Mouse (Mus musculus): ENCODE data around the gene Pm20d1. TPM values are rescaled to one million over a fixed set of nuclear protein-coding genes. Genes with fewer than 3 reads are reported as not detected.

Pm20d1 gene
- polyA plus RNA-seq, 1 experiment from 2014 or later: 0.30 TPM

DNA sequence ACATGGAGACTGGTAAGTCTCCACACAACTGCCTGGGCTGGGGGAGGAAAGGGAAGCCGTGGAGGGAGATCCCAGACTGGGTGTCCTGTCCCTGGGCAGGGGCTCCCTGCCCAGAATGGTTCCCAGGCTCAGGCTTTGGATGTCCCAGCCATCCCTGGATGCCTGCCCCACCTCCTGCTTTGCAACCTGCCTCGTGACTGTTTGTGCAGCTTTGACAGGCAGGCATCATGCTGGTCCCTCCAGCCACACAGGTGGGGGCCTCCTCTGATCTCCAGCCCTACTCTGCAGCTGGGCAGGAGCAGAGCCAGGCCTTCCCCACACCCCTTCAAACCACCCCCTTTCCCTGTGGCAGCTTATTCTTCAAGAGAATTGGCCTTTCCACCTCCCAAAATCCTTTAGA lies 42.1 kb downstream of the Pm20d1 start:
- H3K9ac ChIP-seq: no peak overlapping the region
- H3K27me3 ChIP-seq: no peaks in the 10 kb centered on the region
- WGBS: 58% methylated on average over 2 of the region's 2 CpGs
- no peak overlapping the region for H3K27ac ChIP-seq
- peaks cover 31% of the 10 kb centered on the region for H3K36me3 ChIP-seq
- no peak for ATAC-seq (ENCODE audit: borderline replicate concordance, extremely low read depth, low FRiP score, low TSS enrichment)
- no peak overlapping the region for H3K4me2 ChIP-seq
- H3K9me3 ChIP-seq: no peaks in the 10 kb centered on the region
- H3K4me3 ChIP-seq: no peak overlapping the region
- no peaks in the 10 kb centered on the region for H3K4me1 ChIP-seq

DNA sequence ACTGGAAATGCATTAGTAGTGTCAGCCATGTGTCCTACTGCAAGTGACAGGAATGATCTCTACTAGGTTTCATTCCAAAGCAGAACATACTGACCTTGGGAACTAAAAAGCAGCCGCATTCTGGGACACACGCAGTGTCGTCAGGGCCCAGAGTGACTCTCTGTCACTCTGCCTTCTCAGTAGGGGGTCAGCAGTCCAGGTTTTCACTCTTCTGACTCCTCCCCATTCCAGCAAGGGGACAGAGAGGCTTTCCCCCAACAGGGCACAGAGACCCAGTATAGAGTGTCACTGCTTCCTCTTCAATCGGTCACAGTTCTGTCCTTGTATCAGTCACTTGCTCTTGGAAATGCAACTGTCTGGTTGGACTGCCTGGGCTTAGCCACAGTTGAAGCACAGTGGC lies 45.0 kb downstream of the Pm20d1 start:
- Histone ChIP-seq H3K27ac (no peak overlapping the region), H3K4me1 (no peaks in the 10 kb centered on the region), H3K9ac (no peak overlapping the region), H3K27me3 (no peaks in the 10 kb centered on the region), H3K4me2 (no peak overlapping the region), H3K9me3 (no peaks in the 10 kb centered on the region), H3K4me3 (no peak overlapping the region), H3K36me3 (peaks cover 44% of the 10 kb centered on the region)
- ATAC-seq (ENCODE audit: borderline replicate concordance, extremely low read depth, low FRiP score, low TSS enrichment): no peak
- 91% methylated on average over 4 of the region's 4 CpGs for WGBS

GRCm38 (mm10) chr1:131843758-131844157 lies 46.6 kb downstream of the Pm20d1 start:
- no peak overlapping the region for H3K4me2 ChIP-seq
- H3K9me3 ChIP-seq: no peaks in the 10 kb centered on the region
- 89% methylated on average over 10 of the region's 10 CpGs for WGBS
- H3K4me3 ChIP-seq: no peak overlapping the region
- H3K4me1 ChIP-seq: no peaks in the 10 kb centered on the region
- no peaks in the 10 kb centered on the region for H3K27me3 ChIP-seq
- H3K27ac ChIP-seq: no peak overlapping the region
- no peak for ATAC-seq (ENCODE audit: borderline replicate concordance, extremely low read depth, low FRiP score, low TSS enrichment)
- H3K9ac ChIP-seq: no peak overlapping the region
- H3K36me3 ChIP-seq: peaks cover 45% of the 10 kb centered on the region

- peaks cover 45% of the 10 kb centered on the region for H3K36me3 ChIP-seq
- no peak overlapping the region for H3K9ac ChIP-seq
- H3K27ac ChIP-seq: no peak overlapping the region
- no peaks in the 10 kb centered on the region for H3K4me1 ChIP-seq
- WGBS: 79% methylated on average over 8 of the region's 8 CpGs
- no peaks in the 10 kb centered on the region for H3K9me3 ChIP-seq
- H3K27me3 ChIP-seq: no peaks in the 10 kb centered on the region
- no peak overlapping the region for H3K4me2 ChIP-seq
- no peak for ATAC-seq (ENCODE audit: borderline replicate concordance, extremely low read depth, low FRiP score, low TSS enrichment)
- H3K4me3 ChIP-seq: no peak overlapping the region
These were observed 47.7 kb downstream of the Pm20d1 start for GRCm38 (mm10) chr1:131844883-131845282.

DNA sequence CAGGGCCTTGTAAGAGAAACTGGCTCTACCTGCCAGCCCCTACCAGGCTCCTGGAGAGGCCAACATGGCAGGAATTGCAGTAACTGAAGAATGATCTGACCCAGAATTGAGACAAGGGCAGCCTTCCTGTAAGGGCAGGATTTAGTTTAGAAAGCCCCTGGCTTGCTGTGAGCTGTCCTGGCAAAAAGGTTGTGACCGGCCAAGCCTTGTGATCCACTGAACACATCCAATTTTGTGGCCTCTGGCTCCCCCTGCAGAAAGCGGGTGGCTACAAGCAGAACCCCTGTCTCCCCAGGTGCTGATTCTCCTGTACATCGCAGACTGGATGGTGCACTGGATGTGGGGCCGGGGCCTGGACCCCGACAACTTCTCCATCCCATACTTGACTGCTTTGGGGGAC lies 49.1 kb downstream of the Pm20d1 start:
- no peak overlapping the region for H3K9ac ChIP-seq
- H3K4me3 ChIP-seq: no peak overlapping the region
- ATAC-seq (ENCODE audit: borderline replicate concordance, extremely low read depth, low FRiP score, low TSS enrichment): no peak
- H3K27me3 ChIP-seq: no peaks in the 10 kb centered on the region
- WGBS: 76% methylated on average over 5 of the region's 5 CpGs
- no peak overlapping the region for H3K4me2 ChIP-seq
- no peaks in the 10 kb centered on the region for H3K9me3 ChIP-seq
- peaks cover 37% of the 10 kb centered on the region for H3K36me3 ChIP-seq
- no peak overlapping the region for H3K27ac ChIP-seq
- H3K4me1 ChIP-seq: no peaks in the 10 kb centered on the region

GRCm38 (mm10) chr1:131861811-131862210 lies 64.6 kb downstream of the Pm20d1 start:
- no peaks in the 10 kb centered on the region for H3K9me3 ChIP-seq
- no peak for ATAC-seq (ENCODE audit: borderline replicate concordance, extremely low read depth, low FRiP score, low TSS enrichment)
- no peak overlapping the region for H3K27ac ChIP-seq
- no peaks in the 10 kb centered on the region for H3K27me3 ChIP-seq
- no peaks in the 10 kb centered on the region for H3K36me3 ChIP-seq
- H3K9ac ChIP-seq: no peak overlapping the region
- H3K4me2 ChIP-seq: no peak overlapping the region
- H3K4me3 ChIP-seq: no peak overlapping the region
- 77% methylated on average over 4 of the region's 4 CpGs for WGBS
- H3K4me1 ChIP-seq: no peaks in the 10 kb centered on the region

DNA sequence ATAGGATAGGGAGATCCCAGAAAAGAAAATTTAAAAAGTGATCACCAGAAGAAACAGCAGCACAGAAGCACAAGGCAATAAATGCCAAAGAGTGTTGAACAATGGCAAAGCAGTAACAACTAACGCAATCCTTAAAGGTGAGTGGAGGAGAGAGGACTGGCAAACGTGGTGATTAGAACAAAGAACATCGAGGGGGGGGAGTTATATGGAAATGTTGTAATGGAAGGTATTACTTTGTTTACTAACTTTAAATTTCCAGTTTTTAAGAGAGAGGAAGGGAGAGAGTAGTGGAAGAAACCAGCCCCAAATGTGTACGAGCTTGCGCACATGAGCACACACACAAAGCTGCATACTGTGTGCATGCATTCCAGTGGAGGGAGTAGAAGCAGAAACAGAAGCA lies 68.4 kb downstream of the Pm20d1 start:
- 79% methylated on average over 5 of the region's 5 CpGs for WGBS
- no peak overlapping the region for H3K9ac ChIP-seq
- no peaks in the 10 kb centered on the region for H3K9me3 ChIP-seq
- no peaks in the 10 kb centered on the region for H3K4me1 ChIP-seq
- H3K27me3 ChIP-seq: no peaks in the 10 kb centered on the region
- H3K4me2 ChIP-seq: no peak overlapping the region
- no peak overlapping the region for H3K27ac ChIP-seq
- no peak for ATAC-seq (ENCODE audit: borderline replicate concordance, extremely low read depth, low FRiP score, low TSS enrichment)
- no peaks in the 10 kb centered on the region for H3K36me3 ChIP-seq
- H3K4me3 ChIP-seq: no peak overlapping the region

DNA sequence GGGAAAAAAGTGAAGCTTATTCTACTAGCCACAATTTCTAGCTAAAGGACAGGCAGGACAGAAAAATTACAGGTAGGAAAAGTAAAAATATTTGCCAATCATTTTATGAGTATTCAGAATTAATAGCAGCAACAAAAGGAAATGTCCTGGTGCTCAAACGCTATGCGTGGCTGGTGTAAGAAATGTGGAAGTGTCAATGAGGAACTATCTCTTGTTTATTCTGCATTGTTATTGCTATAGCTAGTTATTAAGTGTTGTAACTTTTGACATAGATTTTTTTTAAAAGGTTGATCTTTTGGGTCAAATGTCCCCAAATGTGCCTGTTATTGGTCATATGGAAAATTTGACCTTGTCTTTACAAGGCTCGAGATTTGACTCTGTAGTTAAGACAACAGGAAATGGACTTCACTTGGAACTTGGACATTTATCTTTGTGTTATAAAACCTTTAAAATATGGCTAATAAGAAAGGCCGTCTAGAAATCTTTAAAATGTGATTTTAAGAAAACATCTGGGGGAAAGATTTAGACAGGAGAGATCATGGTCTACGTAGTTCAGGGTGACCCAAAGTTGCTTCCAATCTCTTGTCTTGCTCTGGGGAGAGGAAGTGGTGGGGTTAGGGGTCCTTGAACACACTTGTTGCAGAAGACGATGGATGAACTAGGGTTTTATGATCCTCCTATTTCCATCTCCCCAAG lies 69.3 kb downstream of the Pm20d1 start:
- H3K9ac ChIP-seq: no peak overlapping the region
- peak overlapping the region; percentile 74; the same call in 1 of the 2 replicates for H3K4me3 ChIP-seq
- WGBS: 67% methylated on average over 6 of the region's 6 CpGs
- no peak overlapping the region for H3K27ac ChIP-seq
- peak overlapping the region; percentile 90; the same call in 1 of the 2 replicates for H3K4me2 ChIP-seq
- no peaks in the 10 kb centered on the region for H3K4me1 ChIP-seq
- no peaks in the 10 kb centered on the region for H3K9me3 ChIP-seq
- H3K36me3 ChIP-seq: no peaks in the 10 kb centered on the region
- ATAC-seq (ENCODE audit: borderline replicate concordance, extremely low read depth, low FRiP score, low TSS enrichment): no peak
- no peaks in the 10 kb centered on the region for H3K27me3 ChIP-seq

- H3K4me3 ChIP-seq: peak within 1 kb of the TSS; percentile 74
- H3K27me3 ChIP-seq: no peaks in the 10 kb centered on the region
- H3K4me2 ChIP-seq: peak within 1 kb of the TSS; percentile 90
- 1% methylated on average over 46 of the region's 46 CpGs for WGBS
- H3K9ac ChIP-seq: peak within 1 kb of the TSS; percentile 53
- peak; percentile 96 for ATAC-seq (ENCODE audit: borderline replicate concordance, extremely low read depth, low FRiP score, low TSS enrichment)
- H3K9me3 ChIP-seq: no peaks in the 10 kb centered on the region
- H3K36me3 ChIP-seq: no peaks in the 10 kb centered on the region
- no peak within 1 kb of the TSS for H3K27ac ChIP-seq
- H3K4me1 ChIP-seq: no peaks in the 10 kb centered on the region
These were observed 70.1 kb downstream of the Pm20d1 start, which contains the start of gene Rab29 for GRCm38 (mm10) chr1:131867093-131867945. Gene Rab29 (plus strand): TSS chr1:131867224.

DNA sequence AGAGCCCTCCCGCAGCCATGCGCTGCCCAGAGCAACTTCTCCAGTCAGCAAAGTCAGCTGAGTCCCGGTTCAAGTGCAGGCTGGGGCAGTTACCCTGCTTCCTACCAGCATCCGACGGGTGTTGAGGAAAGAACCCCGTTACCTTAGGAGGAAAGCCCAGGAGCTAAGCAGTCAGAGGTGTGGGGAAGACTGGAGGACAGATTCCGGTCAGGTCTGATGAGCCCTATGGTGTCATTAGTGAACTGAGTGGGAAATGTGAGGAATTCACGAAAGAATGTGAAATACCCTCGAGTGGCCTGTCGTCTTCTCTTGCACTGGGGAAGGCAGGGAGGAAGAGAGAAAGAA lies 70.7 kb downstream of the Pm20d1 start:
- H3K4me1 ChIP-seq: no peaks in the 10 kb centered on the region
- no peak overlapping the region for H3K27ac ChIP-seq
- H3K27me3 ChIP-seq: no peaks in the 10 kb centered on the region
- no peak for ATAC-seq (ENCODE audit: borderline replicate concordance, extremely low read depth, low FRiP score, low TSS enrichment)
- WGBS: 11% methylated on average over 10 of the region's 10 CpGs
- peak overlapping the region; percentile 74 for H3K4me3 ChIP-seq
- H3K36me3 ChIP-seq: no peaks in the 10 kb centered on the region
- H3K4me2 ChIP-seq: peak overlapping the region; percentile 90
- H3K9ac ChIP-seq: peak overlapping the region; percentile 53
- H3K9me3 ChIP-seq: no peaks in the 10 kb centered on the region

GRCm38 (mm10) chr1:131869561-131869960 lies 72.4 kb downstream of the Pm20d1 start:
- no peak overlapping the region for H3K27ac ChIP-seq
- no peaks in the 10 kb centered on the region for H3K36me3 ChIP-seq
- H3K9ac ChIP-seq: no peak overlapping the region
- no peaks in the 10 kb centered on the region for H3K27me3 ChIP-seq
- H3K9me3 ChIP-seq: no peaks in the 10 kb centered on the region
- no peak for ATAC-seq (ENCODE audit: borderline replicate concordance, extremely low read depth, low FRiP score, low TSS enrichment)
- no peak overlapping the region for H3K4me3 ChIP-seq
- no peak overlapping the region for H3K4me2 ChIP-seq
- H3K4me1 ChIP-seq: no peaks in the 10 kb centered on the region
- WGBS: 69% methylated on average over 2 of the region's 2 CpGs

Measured in lung, embryonic 15.5 days (tissue).